In the genomic region with DNA sequence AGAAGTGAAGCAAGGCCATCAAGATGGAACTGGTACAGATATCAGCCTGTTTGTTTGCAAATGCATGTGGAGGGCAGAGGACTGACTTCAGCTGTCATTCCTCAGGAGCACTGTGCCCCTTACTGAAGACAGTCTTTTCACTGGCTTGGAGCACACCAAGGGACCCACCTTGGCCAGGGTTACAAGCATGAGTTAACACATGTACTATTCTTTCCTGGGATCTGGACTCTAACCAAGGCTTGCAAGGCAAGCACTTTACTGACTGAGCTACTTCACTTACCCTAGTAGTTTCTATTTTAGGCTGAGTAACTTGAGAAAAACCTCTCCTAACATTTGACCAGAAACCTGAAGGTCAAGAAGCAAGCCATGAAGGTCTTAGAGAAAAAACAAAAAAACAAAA, we compare ENCODE assay signal across 26 mouse cellular contexts. TPM values are rescaled to one million over a fixed set of nuclear protein-coding genes. Genes with fewer than 3 reads are reported as not detected.
A peak's percentile ranks its signal among the peaks of the same experiment; 100 is the strongest.
DNase-seq lines count a peak whose midpoint lies in the region; ATAC-seq and TF ChIP-seq lines count a peak whose summit lies in the region.
"Had no signal": no experiment of that assay in that cellular context is flagged by ENCODE, and none has a peak within 500 bp of the region (broad histone marks: within the 10 kb centered on the region; RNA-seq: fewer than 3 reads in every experiment).

No protein-coding gene starts in this region.

- TF ChIP-seq CTCF in lung, postnatal 0 days (IDR thresholded peaks at IDR 0.05), result no peak

- TF ChIP-seq EP300 in lung, postnatal 0 days (IDR thresholded peaks at IDR 0.05), result no peak

- peaks cover 70% of the 10 kb centered on the region for H3K36me3 ChIP-seq in heart, embryonic 12.5 days
- H3K36me3 ChIP-seq in lung, postnatal 0 days (ENCODE audit: insufficient read depth, low read length), result peaks cover 34% of the 10 kb centered on the region

- no peak overlapping the region for H3K4me3 ChIP-seq in heart, embryonic 12.5 days
- H3K4me3 ChIP-seq in lung, postnatal 0 days (ENCODE audit: low read depth, low read length), result no peak overlapping the region
- H3K4me3 ChIP-seq: embryonic facial prominence, embryonic 15.5 days; limb, embryonic 10.5 days; liver, embryonic 15.5 days; midbrain, embryonic 15.5 days; neural tube, embryonic 12.5 days had no signal

- no peak overlapping the region for H3K9ac ChIP-seq in heart, embryonic 12.5 days
- H3K9ac ChIP-seq in lung, postnatal 0 days (replicated peaks; ENCODE audit: low read depth), result no peak overlapping the region
- H3K9ac ChIP-seq: embryonic facial prominence, embryonic 15.5 days; hindbrain, embryonic 14.5 days; liver, embryonic 15.5 days; midbrain, embryonic 15.5 days; neural tube, embryonic 12.5 days had no signal

- DNase-seq in heart, postnatal 36 days, result no peak
- peak; percentile 15 for DNase-seq in lung, postnatal 0 days (ENCODE audit: low spot score)
- DNase-seq in lung, postnatal 10 days, result no peak
- DNase-seq in gastrocnemius, adult 8-10 months (ENCODE audit: low spot score in 2 of 2), result peak; percentile 10 to 30
- peak; percentile 72 for DNase-seq in skeletal muscle tissue, adult 2 months (ENCODE audit: low read depth, low spot score)
- DNase-seq: adrenal gland, postnatal 10 days; B cell, adult 2 months; cerebellum, adult 8-10 months; cerebellum, postnatal 36 days; heart, postnatal 4 days; kidney, adult 18-20 months; liver; right cerebral cortex, postnatal 14 days; spleen, adult 18-20 months; thymus, postnatal 25 days had no signal

- no peak overlapping the region for H3K4me2 ChIP-seq in heart, embryonic 12.5 days
- H3K4me2 ChIP-seq in lung, postnatal 0 days (replicated peaks; ENCODE audit: low read depth, low read length), result no peak overlapping the region
- H3K4me2 ChIP-seq: embryonic facial prominence, embryonic 15.5 days; hindbrain, embryonic 14.5 days; liver, embryonic 15.5 days; midbrain, embryonic 15.5 days; neural tube, embryonic 12.5 days had no signal

- H3K27ac ChIP-seq in heart, embryonic 12.5 days (ENCODE audit: poor library complexity, severe bottlenecking), result peak overlapping the region; percentile 26; the same call in 1 of the 2 replicates
- 0 out of 2 replicates have a peak overlapping the region, but pooled peaks have one; percentile 26 for H3K27ac ChIP-seq in lung, postnatal 0 days (ENCODE audit: low read length)
- H3K27ac ChIP-seq: embryonic facial prominence, embryonic 15.5 days; hindbrain, embryonic 14.5 days; limb, embryonic 10.5 days; liver, embryonic 15.5 days; midbrain, embryonic 15.5 days; neural tube, embryonic 12.5 days had no signal

- intact Hi-C loops in heart, postnatal 36 days (cut with DNase I), result no loop called here

- H3K27me3 ChIP-seq in heart, embryonic 12.5 days (replicated peaks), result no peaks in the 10 kb centered on the region
- H3K27me3 ChIP-seq in lung, postnatal 0 days (replicated peaks; ENCODE audit: insufficient read depth, low read length), result no peaks in the 10 kb centered on the region
- H3K27me3 ChIP-seq: embryonic facial prominence, embryonic 15.5 days; liver, embryonic 15.5 days; midbrain, embryonic 15.5 days; neural tube, embryonic 12.5 days had no signal

- 0 out of 2 replicates have a peak, but pooled peaks cover 2% of the 10 kb centered on the region for H3K4me1 ChIP-seq in heart, embryonic 12.5 days (replicated peaks)
- H3K4me1 ChIP-seq in lung, postnatal 0 days (ENCODE audit: insufficient read depth, low read depth, low read length), result no peaks in the 10 kb centered on the region
- H3K4me1 ChIP-seq: embryonic facial prominence, embryonic 15.5 days; limb, embryonic 10.5 days; liver, embryonic 15.5 days; midbrain, embryonic 15.5 days; neural tube, embryonic 12.5 days had no signal

- ATAC-seq in heart, embryonic 12.5 days (ENCODE audit: insufficient number of reproducible peaks, low FRiP score), result no peak
- no peak for ATAC-seq in lung, postnatal 0 days
- ATAC-seq in CD4-positive, CD25-positive, alpha-beta regulatory T cell, adult 4 months, result no peak
- ATAC-seq: activated CD4-positive, CD25-positive, alpha-beta regulatory T cell, adult 4 months; forebrain, embryonic 14.5 days; inflammation-experienced regulatory T-cells, adult 6 months; midbrain, embryonic 15.5 days had no signal

- H3K9me3 ChIP-seq in heart, embryonic 12.5 days (replicated peaks), result no peaks in the 10 kb centered on the region
- no peaks in the 10 kb centered on the region for H3K9me3 ChIP-seq in lung, postnatal 0 days (ENCODE audit: low read length)
- H3K9me3 ChIP-seq: embryonic facial prominence, embryonic 15.5 days; limb, embryonic 10.5 days; liver, embryonic 15.5 days; midbrain, embryonic 15.5 days; neural tube, embryonic 12.5 days had no signal

RNA-seq across cellular contexts. Expression of a gene that starts 30.8 kb away (rescaled TPM):
- 21.5 TPM in 2 replicates for polyA plus RNA-seq in heart, embryonic 12.5 days (2016; fragmentation: Nextera tagmentation; extraction: Ambion mirVana)
- 1 to 10 TPM; 6.2 to 7.3 TPM for total RNA-seq in heart, postnatal 36 days (2021)
- polyA plus RNA-seq in lung, postnatal 0 days (2015; fragmentation: Nextera tagmentation; extraction: Ambion mirVana), result 11.7 and 12.2 TPM in 2 replicates
- 1 to 10 TPM; 5.9 to 7.0 (median 6.3) TPM for total RNA-seq in gastrocnemius, adult 8-10 months (2022)
- 10 to 100 TPM in 1 of 2 experiments, 1 to 10 TPM in 1; 9.8 to 10.7 TPM for polyA plus RNA-seq in CD4-positive, CD25-positive, alpha-beta regulatory T cell, adult 4 months (2017; shearing (Covaris generic))

RNA-seq across cellular contexts. Expression of a gene that starts 31.0 kb away (rescaled TPM):
- polyA plus RNA-seq in heart, embryonic 12.5 days (2016; fragmentation: Nextera tagmentation; extraction: Ambion mirVana), result 104 and 109 TPM in 2 replicates
- 10 to 100 TPM; 49.4 to 69.0 TPM for total RNA-seq in heart, postnatal 36 days (2021)
- polyA plus RNA-seq in lung, postnatal 0 days (2015; fragmentation: Nextera tagmentation; extraction: Ambion mirVana), result 181 and 202 TPM in 2 replicates
- total RNA-seq in gastrocnemius, adult 8-10 months (2022), result 100 to 1,000 TPM in 1 of 4 experiments, 10 to 100 TPM in 3; 79.1 to 112 (median 82.8) TPM
- polyA plus RNA-seq in CD4-positive, CD25-positive, alpha-beta regulatory T cell, adult 4 months (2017; shearing (Covaris generic)), result 100 to 1,000 TPM; 405 to 430 TPM

RNA-seq across cellular contexts. Expression of a gene that starts 42.8 kb away (rescaled TPM):
- 194 and 206 TPM in 2 replicates for polyA plus RNA-seq in heart, embryonic 12.5 days (2016; fragmentation: Nextera tagmentation; extraction: Ambion mirVana)
- 100 to 1,000 TPM; 139 to 149 TPM for total RNA-seq in heart, postnatal 36 days (2021)
- polyA plus RNA-seq in lung, postnatal 0 days (2015; fragmentation: Nextera tagmentation; extraction: Ambion mirVana), result 63.7 and 67.7 TPM in 2 replicates
- 100 to 1,000 TPM; 106 to 149 (median 123) TPM for total RNA-seq in gastrocnemius, adult 8-10 months (2022)
- polyA plus RNA-seq in CD4-positive, CD25-positive, alpha-beta regulatory T cell, adult 4 months (2017; shearing (Covaris generic)), result 10 to 100 TPM; 80.2 to 87.2 TPM

Comparison
In these comparisons a context has a peak if more than half of its experiments do, and no peak if none do; other contexts are left out.
1. DNase-seq: peak in lung, postnatal 0 days (single experiment), gastrocnemius, adult 8-10 months (2 of 2) and skeletal muscle tissue, adult 2 months (single experiment); none in heart, postnatal 36 days (0 of 2) and lung, postnatal 10 days (single experiment).